Mouse (Mus musculus): ENCODE measurements at regions not wholly inside any gene's neighbourhood (a gene's known extent, or its start where the extent isn't known, plus 50 kb on each side); places are given as distances from the start of the nearest gene placed in this dataset.

- Histone ChIP-seq H3K27ac (ENCODE audit: insufficient read depth, low read length) (no peak overlapping the region), H3K4me3 (ENCODE audit: insufficient read depth, low read length) (no peak overlapping the region), H3K4me1 (ENCODE audit: control insufficient read depth, insufficient read depth, low read length) (no peaks in the 10 kb centered on the region)
- no peak for TF ChIP-seq CTCF (IDR thresholded peaks at IDR 0.05; ENCODE audit: borderline replicate concordance, insufficient read depth, low read length)
- no peak for TF ChIP-seq POLR2A (IDR thresholded peaks at IDR 0.05; ENCODE audit: low read depth, low read length)
Measured at GRCm38 (mm10) chr12:13984396-13984776, 167.5 kb downstream of the Fam84a start.

DNA sequence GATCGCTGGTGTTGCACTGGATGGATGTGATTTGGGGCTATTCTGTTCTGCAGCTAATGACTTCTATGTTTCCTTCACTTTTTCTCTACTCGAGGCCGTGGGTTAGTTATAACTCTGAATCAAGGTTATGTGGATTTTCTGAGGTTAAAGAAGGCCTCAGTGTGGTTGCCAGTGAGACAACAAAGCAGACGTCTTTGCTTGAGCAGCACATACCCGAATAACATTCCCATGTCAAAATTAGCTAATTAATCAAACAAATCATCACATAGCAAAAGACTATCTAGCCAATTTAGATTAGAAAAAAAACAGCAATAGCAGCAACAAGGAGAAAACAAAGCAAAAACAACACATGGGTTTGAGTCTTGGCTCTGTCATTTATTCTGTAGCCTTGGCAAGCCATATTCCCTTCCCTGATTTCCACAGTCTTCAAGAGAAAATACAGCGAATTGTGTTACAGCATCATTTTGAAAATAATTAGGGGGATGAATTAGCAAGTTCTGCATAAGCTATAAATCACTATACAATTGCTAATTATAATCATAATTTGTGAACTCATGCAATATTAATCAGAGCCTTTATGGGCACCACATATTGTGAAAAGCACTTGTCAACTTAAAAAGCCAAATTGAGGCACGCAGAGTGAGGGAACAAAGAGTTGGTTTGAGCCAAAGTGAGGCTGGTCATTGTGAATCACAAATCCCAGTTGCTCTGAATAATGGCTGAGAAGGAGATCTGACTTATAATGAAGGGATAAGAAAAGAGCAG, 168.0 kb downstream of the Fam84a start:
- TF ChIP-seq POLR2A (IDR thresholded peaks at IDR 0.05; ENCODE audit: low read depth, low read length) (no peak), CTCF (IDR thresholded peaks at IDR 0.05; ENCODE audit: borderline replicate concordance, insufficient read depth, low read length) (no peak)

DNA sequence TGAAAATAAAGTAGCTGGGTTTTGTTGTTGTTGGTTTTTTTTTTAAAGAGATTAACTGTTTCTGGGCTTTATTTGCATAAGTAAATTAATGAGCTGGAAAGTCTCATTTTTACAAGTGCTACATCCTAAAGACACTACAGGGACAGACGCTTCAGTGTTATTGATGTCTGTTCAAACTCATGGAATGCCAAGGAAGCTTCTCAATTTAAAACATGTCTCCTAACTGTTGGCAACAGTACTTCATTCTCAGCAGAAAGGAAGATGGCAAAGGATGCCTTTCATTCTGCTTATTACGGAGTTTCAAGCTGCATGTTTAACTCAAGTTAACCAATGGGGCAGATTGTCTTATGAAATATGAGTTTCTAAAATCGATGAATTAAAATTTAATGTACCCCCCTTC, 187.3 kb downstream of the Fam84a start:
- Histone ChIP-seq H3K4me1 (ENCODE audit: control insufficient read depth, insufficient read depth, low read length) (no peaks in the 10 kb centered on the region), H3K27ac (ENCODE audit: insufficient read depth, low read length) (no peak overlapping the region), H3K4me3 (ENCODE audit: insufficient read depth, low read length) (no peak overlapping the region)
- TF ChIP-seq POLR2A (IDR thresholded peaks at IDR 0.05; ENCODE audit: low read depth, low read length) (no peak), CTCF (IDR thresholded peaks at IDR 0.05; ENCODE audit: borderline replicate concordance, insufficient read depth, low read length) (no peak)

More for the DNA sequence above, 168.0 kb downstream of the Fam84a start:
- no peak overlapping the region for H3K4me3 ChIP-seq (ENCODE audit: insufficient read depth, low read length)
- H3K27ac ChIP-seq (ENCODE audit: insufficient read depth, low read length): no peak overlapping the region
- H3K4me1 ChIP-seq (ENCODE audit: control insufficient read depth, insufficient read depth, low read length): no peaks in the 10 kb centered on the region

DNA sequence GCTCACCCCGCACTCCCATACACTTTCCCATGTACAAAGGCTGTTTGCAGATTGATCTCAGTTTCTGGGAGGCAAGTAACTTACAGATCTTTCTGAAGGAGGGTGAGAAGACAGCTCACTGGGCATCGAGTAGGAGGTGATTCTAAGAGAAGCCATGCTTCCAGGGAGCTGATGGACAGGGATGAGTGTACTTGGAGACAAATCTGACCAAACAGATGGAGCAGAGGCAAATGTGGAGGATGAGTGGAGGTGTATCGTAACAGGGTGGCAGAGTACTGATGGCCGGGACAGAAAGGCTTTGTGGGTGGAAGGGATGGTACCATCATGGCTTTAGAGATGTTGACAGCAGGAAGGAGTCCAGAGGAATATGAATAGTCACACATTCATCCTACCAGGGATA, 212.4 kb downstream of the Fam84a start:
- Histone ChIP-seq H3K4me1 (ENCODE audit: control insufficient read depth, insufficient read depth, low read length) (no peaks in the 10 kb centered on the region), H3K27ac (ENCODE audit: insufficient read depth, low read length) (no peak overlapping the region)
- TF ChIP-seq POLR2A (IDR thresholded peaks at IDR 0.05; ENCODE audit: low read depth, low read length): no peak
- TF ChIP-seq CTCF (IDR thresholded peaks at IDR 0.05; ENCODE audit: borderline replicate concordance, insufficient read depth, low read length): no peak

GRCm38 (mm10) chr12:13921066-13921465, 230.8 kb downstream of the Fam84a start:
- H3K4me1 ChIP-seq (ENCODE audit: control insufficient read depth, insufficient read depth, low read length): no peaks in the 10 kb centered on the region
- TF ChIP-seq CTCF (IDR thresholded peaks at IDR 0.05; ENCODE audit: borderline replicate concordance, insufficient read depth, low read length) (no peak), POLR2A (IDR thresholded peaks at IDR 0.05; ENCODE audit: low read depth, low read length) (no peak)
- H3K27ac ChIP-seq (ENCODE audit: insufficient read depth, low read length): no peak overlapping the region
- H3K4me3 ChIP-seq (ENCODE audit: insufficient read depth, low read length): no peak overlapping the region

More for the DNA sequence above, 212.4 kb downstream of the Fam84a start:
- H3K4me3 ChIP-seq (ENCODE audit: insufficient read depth, low read length): no peak overlapping the region

GRCm38 (mm10) chr12:13883317-13883716, 268.5 kb downstream of the Fam84a start:
- no peak overlapping the region for H3K4me3 ChIP-seq (ENCODE audit: insufficient read depth, low read length)
- H3K4me1 ChIP-seq (ENCODE audit: control insufficient read depth, insufficient read depth, low read length): no peaks in the 10 kb centered on the region
- H3K27ac ChIP-seq (ENCODE audit: insufficient read depth, low read length): no peak overlapping the region

DNA sequence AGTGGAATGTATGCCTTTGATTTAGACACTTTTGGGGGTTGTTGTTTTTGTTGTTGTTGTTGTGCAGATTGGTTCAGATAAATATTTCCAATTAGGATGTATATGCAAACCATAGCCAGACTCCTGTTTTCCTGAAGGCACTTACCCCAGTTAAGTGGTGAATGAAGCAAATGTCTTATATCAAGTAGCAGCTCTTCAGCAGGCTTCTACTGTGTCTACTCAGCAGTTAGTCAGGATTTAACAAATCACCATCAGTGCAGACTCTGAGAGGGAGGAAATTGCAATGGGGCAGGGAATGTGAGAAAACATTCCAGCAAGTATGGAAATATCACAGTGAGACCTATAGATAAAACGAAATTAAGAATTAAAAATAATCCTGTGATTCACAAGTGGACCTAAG, 282.7 kb downstream of the Fam84a start:
- Histone ChIP-seq H3K4me3 (ENCODE audit: insufficient read depth, low read length) (no peak overlapping the region), H3K27ac (ENCODE audit: insufficient read depth, low read length) (no peak overlapping the region), H3K4me1 (ENCODE audit: control insufficient read depth, insufficient read depth, low read length) (no peaks in the 10 kb centered on the region)
- no peak for TF ChIP-seq POLR2A (IDR thresholded peaks at IDR 0.05; ENCODE audit: low read depth, low read length)
- no peak for TF ChIP-seq CTCF (IDR thresholded peaks at IDR 0.05; ENCODE audit: borderline replicate concordance, insufficient read depth, low read length)

More at GRCm38 (mm10) chr12:13883317-13883716, 268.5 kb downstream of the Fam84a start:
- no peak for TF ChIP-seq CTCF (IDR thresholded peaks at IDR 0.05; ENCODE audit: borderline replicate concordance, insufficient read depth, low read length)
- TF ChIP-seq POLR2A (IDR thresholded peaks at IDR 0.05; ENCODE audit: low read depth, low read length): no peak

GRCm38 (mm10) chr12:13861226-13861625, 290.6 kb downstream of the Fam84a start:
- H3K4me3 ChIP-seq (ENCODE audit: insufficient read depth, low read length): no peak overlapping the region
- no peaks in the 10 kb centered on the region for H3K4me1 ChIP-seq (ENCODE audit: control insufficient read depth, insufficient read depth, low read length)
- no peak overlapping the region for H3K27ac ChIP-seq (ENCODE audit: insufficient read depth, low read length)
- no peak for TF ChIP-seq POLR2A (IDR thresholded peaks at IDR 0.05; ENCODE audit: low read depth, low read length)
- no peak for TF ChIP-seq CTCF (IDR thresholded peaks at IDR 0.05; ENCODE audit: borderline replicate concordance, insufficient read depth, low read length)

DNA sequence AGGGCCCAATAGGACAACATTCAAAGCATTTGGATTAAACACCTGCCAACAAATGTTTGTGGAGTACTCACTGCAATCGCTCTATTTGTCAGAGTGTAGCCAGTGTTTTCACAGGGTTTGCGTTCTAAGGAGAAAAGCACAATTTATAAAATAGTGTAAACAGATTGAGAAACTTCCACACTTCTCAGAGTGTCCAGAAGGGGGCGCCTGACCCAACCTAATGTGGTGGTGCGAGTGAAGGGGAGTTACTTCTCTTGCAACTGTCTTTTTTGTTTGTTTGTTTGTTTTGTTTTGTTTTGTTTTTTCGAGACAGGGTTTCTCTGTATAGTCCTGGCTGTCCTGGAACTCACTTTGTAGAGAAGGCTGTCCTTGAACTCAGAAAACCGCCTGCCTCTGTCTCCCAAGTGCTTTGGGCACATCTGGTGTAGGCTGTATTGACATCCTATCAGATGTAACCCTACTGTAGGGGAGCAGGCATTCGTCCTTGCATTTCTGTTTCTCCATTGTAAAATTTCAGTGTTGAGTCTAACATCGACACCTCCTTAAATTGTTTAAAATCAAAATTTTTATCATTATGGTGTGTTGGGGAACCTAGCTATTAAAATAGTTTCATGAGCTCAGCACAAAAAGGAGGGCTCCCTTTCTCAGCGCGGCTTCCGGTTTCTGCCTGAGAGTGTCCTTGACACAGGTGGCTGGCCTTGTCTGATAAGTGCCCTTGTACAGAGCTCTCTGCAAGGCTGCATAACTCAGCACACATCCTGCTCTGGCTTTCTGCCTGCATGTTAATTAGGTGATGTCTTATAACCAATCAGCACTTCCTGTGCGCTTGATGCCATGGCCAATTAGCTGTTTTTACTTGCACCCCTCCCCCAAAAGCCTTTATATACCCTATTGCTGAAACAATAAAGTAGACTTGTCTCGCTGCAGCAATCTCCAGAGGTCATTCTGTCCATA, 307.0 kb downstream of the Fam84a start:
- Histone ChIP-seq H3K4me3 (ENCODE audit: insufficient read depth, low read length) (no peak overlapping the region), H3K27ac (ENCODE audit: insufficient read depth, low read length) (no peak overlapping the region), H3K4me1 (ENCODE audit: control insufficient read depth, insufficient read depth, low read length) (no peaks in the 10 kb centered on the region)
- TF ChIP-seq POLR2A (IDR thresholded peaks at IDR 0.05; ENCODE audit: low read depth, low read length) (no peak), CTCF (IDR thresholded peaks at IDR 0.05; ENCODE audit: borderline replicate concordance, insufficient read depth, low read length) (0 out of 2 replicates have a peak, but pooled peaks have one; percentile 11)

Data from embryonic fibroblast, embryonic 13.5 days (primary cell).